Mouse (Mus musculus) liver, postnatal 0 days (tissue): ENCODE measurements at regions not wholly inside any gene's neighbourhood (a gene's known extent, or its start where the extent isn't known, plus 50 kb on each side); places are given as distances from the start of the nearest gene placed in this dataset.

Experiments used
- ATAC-seq: fragments of 200-750 bp; cut with Nextera tagmentation; 2 replicates; pipeline ENCODE4 v1.8.0; 2017; ENCODE audit warnings: mild to moderate bottlenecking, moderate library complexity
- DNase-seq: peaks from one replicate; pipeline ENCODE4 v3.0.0-alpha.2; 2016
- H3K27ac ChIP-seq: fragments of 300-500 bp; sonication (generic); 2 replicates; pipeline ENCODE4 v1.5.1; 2014; ENCODE audit warnings: antibody characterized with exemption, moderate library complexity, mild to moderate bottlenecking, low read depth
- H3K27me3 ChIP-seq: fragments of 300-500 bp; sonication (generic); 2 replicates; pipeline ENCODE4 v1.6.1; 2014; ENCODE audit warnings: low read length, control low read depth, mixed read lengths; ENCODE audit not compliant: insufficient read depth
- H3K36me3 ChIP-seq: fragments of 300-500 bp; sonication (generic); replicated peaks from 2 replicates; pipeline ENCODE4 v1.6.1; 2014; ENCODE audit warnings: mild to moderate bottlenecking, control low read depth, low read length, moderate library complexity, mixed read lengths; ENCODE audit not compliant: insufficient read depth
- H3K4me1 ChIP-seq: fragments of 300-500 bp; sonication (generic); 2 replicates; pipeline ENCODE4 v1.6.1; 2014; ENCODE audit warnings: antibody characterized with exemption, mild to moderate bottlenecking, control low read depth; ENCODE audit not compliant: insufficient read depth
- H3K4me2 ChIP-seq: fragments of 300-500 bp; sonication (generic); 2 replicates; pipeline ENCODE4 v1.6.1; 2014; ENCODE audit warnings: low read depth, mild to moderate bottlenecking, low read length, moderate library complexity, mixed read lengths
- H3K4me3 ChIP-seq: fragments of 300-500 bp; sonication (generic); 2 replicates; pipeline ENCODE4 v1.5.1; 2014; ENCODE audit warnings: low read depth, low read length
- H3K9ac ChIP-seq: fragments of 300-500 bp; sonication (generic); replicated peaks from 2 replicates; pipeline ENCODE4 v1.6.1; 2014; ENCODE audit warnings: mild to moderate bottlenecking, moderate library complexity
- H3K9me3 ChIP-seq: fragments of 300-500 bp; sonication (generic); 2 replicates; pipeline ENCODE4 v1.6.1; 2016; ENCODE audit warnings: mild to moderate bottlenecking, control low read depth, low read length, mixed read lengths
- CTCF ChIP-seq: sonication (generic); IDR thresholded peaks from 2 replicates; pipeline ENCODE4 v1.5.1; 2016; ENCODE audit warnings: antibody characterized with exemption, low read depth
- EP300 ChIP-seq: IDR thresholded peaks from 2 replicates; pipeline ENCODE4 v1.6.1; 2016; ENCODE audit warnings: antibody characterized with exemption, low read depth, mild to moderate bottlenecking
- WGBS: fragments of 180-500 bp; shearing (Covaris S2); extraction: QIAGEN DNeasy Blood & Tissue Kit; methylation state at CpG from one replicate; pipeline ENCODE4 v1.1.7; 2014; ENCODE audit not compliant: insufficient replicate concordance; 5-methylcytosine and 5-hydroxymethylcytosine counted together

DNA sequence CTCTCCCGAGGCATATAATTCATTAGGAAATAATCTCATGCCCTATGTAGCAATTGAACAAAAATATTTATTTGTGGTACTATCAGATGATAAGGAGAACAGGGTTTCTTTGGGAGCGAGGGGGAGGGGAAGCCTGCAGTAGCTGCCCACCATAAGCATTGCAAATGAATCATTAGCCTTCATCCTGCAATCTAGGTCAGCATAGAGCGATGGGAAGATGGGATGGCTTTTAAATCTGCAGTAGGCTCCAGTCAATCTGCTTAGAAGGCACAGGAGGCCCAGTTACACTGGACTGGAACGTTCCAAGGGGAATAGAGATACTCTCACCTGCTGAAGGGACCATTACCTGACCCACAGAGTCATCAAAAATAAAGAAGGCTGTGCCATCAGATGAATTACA lies 478.7 kb downstream of the Prss52 start:
- ATAC-seq, result no peak
- TF ChIP-seq CTCF, result no peak
- no peak for TF ChIP-seq EP300
- H3K4me2 ChIP-seq, result no peak overlapping the region
- no peaks in the 10 kb centered on the region for H3K9me3 ChIP-seq
- no peak overlapping the region for H3K9ac ChIP-seq
- H3K27me3 ChIP-seq, result peaks cover 50% of the 10 kb centered on the region
- no peak for DNase-seq
- no peaks in the 10 kb centered on the region for H3K36me3 ChIP-seq
- no peak overlapping the region for H3K27ac ChIP-seq
- 29% methylated on average over 4 of the region's 4 CpGs for WGBS
- H3K4me1 ChIP-seq, result peaks cover 6% of the 10 kb centered on the region; the same call in 1 of the 2 replicates
- H3K4me3 ChIP-seq, result no peak overlapping the region

DNA sequence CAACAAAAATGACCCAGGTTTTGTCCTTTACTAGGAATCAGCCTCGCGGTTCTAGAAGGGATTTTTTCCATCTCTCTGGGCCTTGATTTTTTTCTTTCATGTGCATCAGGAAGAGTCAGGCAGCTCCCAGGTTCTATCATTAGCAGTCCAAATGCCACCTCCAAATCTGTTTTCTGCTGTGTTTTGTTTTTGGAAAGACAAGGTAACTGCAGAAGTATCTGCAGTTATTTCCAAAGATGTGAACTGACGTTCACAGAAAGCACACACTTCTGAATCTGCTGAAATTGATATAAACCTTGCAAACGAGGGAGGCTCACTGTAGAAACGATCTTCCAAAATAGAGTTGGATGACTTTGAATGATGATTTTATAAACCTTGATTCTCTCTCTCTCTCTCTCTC lies 480.1 kb downstream of the Prss52 start:
- TF ChIP-seq EP300 (no peak), CTCF (no peak)
- Histone ChIP-seq H3K4me2 (no peak overlapping the region), H3K36me3 (no peaks in the 10 kb centered on the region), H3K4me1 (peaks cover 6% of the 10 kb centered on the region; the same call in 1 of the 2 replicates), H3K9ac (no peak overlapping the region), H3K9me3 (no peaks in the 10 kb centered on the region), H3K27me3 (peaks cover 64% of the 10 kb centered on the region), H3K27ac (no peak overlapping the region), H3K4me3 (no peak overlapping the region)
- ATAC-seq (no peak), DNase-seq (no peak)
- WGBS, result 56% methylated on average over 5 of the region's 5 CpGs

DNA sequence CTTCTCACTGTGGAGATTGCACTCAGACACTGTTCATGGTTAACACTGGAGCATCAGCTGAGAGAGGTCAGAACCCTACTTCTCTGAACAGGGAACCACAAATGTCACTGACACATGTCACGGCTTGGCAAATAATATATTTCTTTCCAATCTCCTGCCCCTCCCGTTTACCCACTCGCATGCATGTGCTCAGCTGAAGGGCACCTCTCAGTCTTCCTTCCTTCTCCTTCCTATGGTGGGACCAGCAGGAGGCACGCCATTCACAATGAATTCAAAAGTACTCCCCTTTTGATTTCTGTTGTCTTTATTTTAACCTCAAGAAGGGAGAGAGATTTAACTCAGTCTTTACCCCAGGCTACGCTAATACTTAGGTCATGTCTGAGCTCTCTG lies 481.0 kb downstream of the Prss52 start:
- no peak for DNase-seq
- Histone ChIP-seq H3K36me3 (no peaks in the 10 kb centered on the region), H3K4me2 (no peak overlapping the region), H3K9me3 (no peaks in the 10 kb centered on the region), H3K4me1 (peaks cover 10% of the 10 kb centered on the region; the same call in 1 of the 2 replicates), H3K9ac (no peak overlapping the region), H3K4me3 (no peak overlapping the region), H3K27ac (no peak overlapping the region), H3K27me3 (peaks cover 69% of the 10 kb centered on the region)
- 15% methylated on average over 5 of the region's 5 CpGs for WGBS
- TF ChIP-seq EP300, result no peak
- no peak for TF ChIP-seq CTCF
- ATAC-seq, result no peak

DNA sequence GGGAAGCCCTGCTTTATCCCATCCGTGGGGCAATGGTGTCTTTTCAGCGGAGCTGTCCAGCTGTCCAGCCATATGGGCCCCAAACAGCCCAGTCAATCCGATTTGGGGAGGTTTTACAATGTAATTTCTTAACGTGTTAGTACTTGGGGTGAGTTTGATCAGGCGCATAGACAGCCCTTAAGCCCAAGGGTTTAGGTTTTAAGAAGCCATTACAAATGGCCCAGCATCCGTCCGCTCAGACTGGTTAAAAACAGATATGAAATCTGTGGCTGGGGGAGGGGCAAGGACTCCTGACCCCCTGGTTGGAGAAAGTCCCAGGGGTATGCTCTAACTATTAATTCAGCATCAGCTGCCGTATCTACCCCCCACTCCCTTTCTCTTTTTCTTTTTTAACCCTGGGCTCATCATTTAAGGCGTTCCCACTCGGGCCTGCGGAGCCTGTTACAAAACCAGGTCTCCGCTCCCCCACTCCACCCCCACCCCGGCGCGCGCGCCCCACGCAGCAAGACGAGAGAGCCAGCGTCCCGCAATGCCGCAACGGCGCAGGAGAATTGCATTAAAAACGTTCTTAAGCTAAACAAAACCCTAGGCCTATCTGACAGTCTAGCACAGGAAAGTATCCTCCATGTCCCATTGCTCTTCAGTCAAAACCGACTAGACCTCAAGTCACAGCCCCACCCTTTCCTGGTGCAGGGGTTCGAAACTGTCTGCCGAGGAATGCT lies 481.5 kb downstream of the Prss52 start:
- 8% methylated on average over 28 of the region's 28 CpGs for WGBS
- H3K4me1 ChIP-seq, result peaks cover 10% of the 10 kb centered on the region; the same call in 1 of the 2 replicates
- no peak for ATAC-seq
- no peak overlapping the region for H3K4me3 ChIP-seq
- no peaks in the 10 kb centered on the region for H3K36me3 ChIP-seq
- H3K27me3 ChIP-seq, result peaks cover 75% of the 10 kb centered on the region
- no peaks in the 10 kb centered on the region for H3K9me3 ChIP-seq
- no peak for DNase-seq
- H3K27ac ChIP-seq, result no peak overlapping the region
- no peak overlapping the region for H3K4me2 ChIP-seq
- H3K9ac ChIP-seq, result no peak overlapping the region
- no peak for TF ChIP-seq CTCF
- TF ChIP-seq EP300, result no peak

GRCm38 (mm10) chr14:64586386-64586859 lies 482.3 kb downstream of the Prss52 start:
- Histone ChIP-seq H3K9me3 (no peaks in the 10 kb centered on the region), H3K4me1 (peaks cover 10% of the 10 kb centered on the region; the same call in 1 of the 2 replicates), H3K27me3 (peaks cover 82% of the 10 kb centered on the region), H3K27ac (no peak overlapping the region), H3K9ac (no peak overlapping the region), H3K4me2 (peak overlapping the region; percentile 79), H3K36me3 (no peaks in the 10 kb centered on the region), H3K4me3 (peak overlapping the region; percentile 52; the same call in 1 of the 2 replicates)
- TF ChIP-seq CTCF (no peak), EP300 (no peak)
- ATAC-seq (no peak), DNase-seq (no peak)
- 8% methylated on average over 12 of the region's 12 CpGs for WGBS

- Histone ChIP-seq H3K27ac (no peak overlapping the region), H3K4me1 (peaks cover 10% of the 10 kb centered on the region; the same call in 1 of the 2 replicates), H3K36me3 (no peaks in the 10 kb centered on the region), H3K27me3 (peaks cover 87% of the 10 kb centered on the region), H3K9me3 (no peaks in the 10 kb centered on the region), H3K9ac (no peak overlapping the region), H3K4me2 (peak overlapping the region; percentile 79), H3K4me3 (peak overlapping the region; percentile 52)
- DNase-seq (no peak), ATAC-seq (no peak)
- TF ChIP-seq EP300, result no peak
- TF ChIP-seq CTCF, result no peak
- 2% methylated on average over 58 of the region's 58 CpGs for WGBS
Measured at GRCm38 (mm10) chr14:64586860-64587698, 483.0 kb downstream of the Prss52 start.
